Mouse (Mus musculus) thymus, postnatal 36 days (tissue): ENCODE measurements around the gene Limch1.

Experiments
- DNase-seq, 2 experiments: peaks; one replicate each; pipeline ENCODE4 v3.0.0; 2022; ENCODE audit warnings: mixed read lengths in 2 of 2

Limch1 gene

DNA sequence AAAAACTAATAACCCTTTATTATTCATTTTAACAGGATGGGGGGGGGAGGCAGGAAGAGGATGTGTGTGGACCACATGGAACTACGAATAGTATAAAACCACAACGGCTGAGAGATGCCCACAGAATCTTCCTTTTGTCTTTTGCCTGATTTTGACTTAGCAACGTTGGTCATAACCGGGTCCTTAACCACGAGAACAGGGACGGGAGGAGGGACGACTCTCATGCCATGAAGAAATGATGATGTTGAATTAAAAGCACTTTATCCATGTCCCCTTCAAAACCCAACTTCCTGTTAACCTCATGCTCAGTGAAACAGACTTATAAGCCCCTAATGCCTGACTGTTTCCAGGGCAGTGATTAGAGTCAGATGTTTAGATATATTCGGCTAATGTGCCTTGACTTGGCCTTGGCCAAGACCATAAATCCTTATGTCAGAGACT is 41.0 kb downstream of the Limch1 start:
- no peak for DNase-seq

DNA sequence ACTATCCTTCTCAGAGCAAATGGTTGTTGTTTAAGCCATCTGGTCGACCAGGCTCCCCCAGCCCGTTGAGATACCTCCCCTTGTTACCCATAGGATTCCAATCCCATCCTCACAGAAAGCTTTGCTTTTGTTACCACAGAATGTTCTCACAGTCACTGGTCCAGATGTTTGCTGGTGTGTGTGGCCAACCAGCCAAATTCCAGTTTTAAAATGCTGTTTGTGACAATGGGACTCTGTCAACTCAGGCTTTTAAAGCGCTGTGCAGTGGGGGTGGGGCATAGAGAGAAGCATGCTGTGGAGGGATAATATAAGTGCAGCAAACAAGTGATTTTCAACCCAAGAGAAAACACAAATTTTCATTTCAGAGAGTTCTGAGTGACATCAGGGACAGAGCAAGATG is 43.4 kb downstream of the Limch1 start:
- no peak for DNase-seq

DNA sequence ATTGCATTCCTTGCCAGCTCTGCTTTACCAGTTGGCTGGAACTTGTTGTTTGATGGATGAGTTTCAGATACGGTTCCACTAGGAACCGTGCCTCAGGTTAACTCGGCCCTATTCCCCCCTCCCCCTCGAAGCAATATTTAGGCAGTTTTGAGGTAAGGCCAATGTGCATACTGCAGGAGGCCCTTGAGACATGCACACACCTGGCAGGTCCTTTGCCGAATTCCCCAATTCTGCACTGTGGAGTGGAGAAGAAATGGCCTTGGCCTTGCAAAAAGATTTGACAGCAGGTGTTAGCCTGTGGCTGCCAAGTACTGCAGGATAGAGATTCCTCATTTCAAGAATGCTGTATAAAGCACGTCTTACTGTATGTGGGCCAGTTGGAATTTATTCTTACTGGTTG is 45.5 kb downstream of the Limch1 start:
- DNase-seq, result no peak

- no peak for DNase-seq
These were observed 47.6 kb downstream of the Limch1 start for GRCm38 (mm10) chr5:66793251-66793650.

- DNase-seq, result no peak
These were observed 51.7 kb downstream of the Limch1 start for GRCm38 (mm10) chr5:66797326-66797725.

DNA sequence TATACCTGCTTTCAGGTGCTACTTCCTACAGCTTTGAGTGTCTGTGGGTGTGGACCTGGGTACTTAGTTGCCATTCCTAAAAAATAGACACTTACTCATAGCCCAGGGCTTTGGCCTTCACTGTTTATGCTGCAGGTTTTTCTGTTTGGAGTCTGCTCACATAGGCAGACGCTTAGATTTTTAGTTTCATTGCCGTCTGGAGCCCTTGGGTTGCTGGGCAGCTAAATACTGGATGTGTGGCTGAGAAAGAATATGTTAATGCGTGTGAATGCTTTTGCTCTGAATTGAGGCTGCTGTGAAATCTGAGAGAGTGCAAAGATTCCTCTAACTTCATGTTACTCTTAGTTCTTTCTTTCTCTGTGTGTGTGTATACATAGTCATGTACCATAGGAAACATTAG is 52.5 kb downstream of the Limch1 start:
- no peak for DNase-seq

GRCm38 (mm10) chr5:66798591-66799003 is 53.0 kb downstream of the Limch1 start:
- DNase-seq, result no peak

GRCm38 (mm10) chr5:66800243-66800642 is 54.6 kb downstream of the Limch1 start:
- no peak for DNase-seq

GRCm38 (mm10) chr5:66800977-66801376 is 55.4 kb downstream of the Limch1 start:
- no peak for DNase-seq

DNA sequence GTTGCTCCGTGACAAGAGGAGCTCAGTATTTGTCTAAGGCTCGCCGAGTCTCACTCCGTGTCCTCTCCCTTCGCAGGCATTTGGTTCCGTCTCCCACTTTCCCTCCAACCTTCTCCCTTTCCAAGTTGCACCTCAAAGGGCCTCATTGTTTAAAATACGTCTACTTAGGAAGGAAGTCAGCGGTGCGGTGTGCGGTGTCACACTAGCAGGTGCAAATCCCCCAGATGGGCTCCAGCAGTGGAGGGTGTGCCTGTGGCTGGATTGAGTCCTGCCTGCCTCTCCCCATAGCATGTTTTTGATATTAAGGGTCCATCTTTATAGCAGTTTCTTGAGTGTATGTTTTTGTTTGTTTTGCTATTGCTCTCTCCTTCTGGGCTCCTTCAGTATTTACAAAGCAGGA is 56.6 kb downstream of the Limch1 start:
- DNase-seq, result peak; percentile 14 to 35

GRCm38 (mm10) chr5:66806335-66806734 is 60.7 kb downstream of the Limch1 start:
- no peak for DNase-seq

- DNase-seq, result no peak
These were observed 62.1 kb downstream of the Limch1 start for GRCm38 (mm10) chr5:66807737-66808136.

- DNase-seq, result no peak
These were observed 63.5 kb downstream of the Limch1 start for GRCm38 (mm10) chr5:66809016-66809570.

GRCm38 (mm10) chr5:66810396-66810795 is 64.8 kb downstream of the Limch1 start:
- DNase-seq, result no peak

- DNase-seq, result no peak
These were observed 69.0 kb downstream of the Limch1 start for GRCm38 (mm10) chr5:66814674-66815073.

- DNase-seq, result no peak
These were observed 70.2 kb downstream of the Limch1 start for GRCm38 (mm10) chr5:66815877-66816276.

- no peak for DNase-seq
These were observed 71.1 kb downstream of the Limch1 start for GRCm38 (mm10) chr5:66816751-66817150.

GRCm38 (mm10) chr5:66817184-66817956 is 71.7 kb downstream of the Limch1 start:
- DNase-seq, result no peak

DNA sequence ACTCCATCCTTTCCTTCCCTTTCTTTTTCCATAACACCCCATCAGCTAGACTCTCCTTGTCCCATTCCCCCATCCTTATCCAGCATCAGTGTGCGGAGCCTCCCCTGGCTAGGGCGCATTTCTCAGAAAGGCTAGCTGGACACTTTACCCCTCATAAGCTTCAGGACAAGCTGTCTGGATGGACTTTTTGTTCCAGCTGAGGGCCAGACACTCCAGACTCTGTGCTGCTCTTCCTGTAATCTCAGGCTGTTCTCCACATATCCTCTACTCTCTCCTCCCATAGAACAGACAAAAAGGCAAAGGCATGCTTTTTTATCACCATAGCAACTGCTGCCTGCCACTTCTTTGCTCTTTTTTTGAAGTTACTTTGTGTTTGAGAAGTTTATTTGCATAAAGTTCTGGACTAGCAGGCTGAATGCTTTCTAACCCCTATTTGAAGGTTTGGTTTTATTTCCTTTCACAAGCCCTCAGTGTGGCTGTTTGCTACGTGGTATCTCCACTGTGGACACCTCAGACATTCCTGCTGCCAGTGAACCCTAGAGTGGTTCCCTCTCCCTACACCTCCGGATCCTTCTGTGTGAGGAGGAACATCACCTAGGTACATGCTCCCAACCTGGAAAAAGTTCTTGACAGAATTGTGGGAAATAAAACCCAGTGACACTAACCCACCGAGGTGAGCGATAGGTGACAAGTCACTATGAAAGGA is 77.0 kb downstream of the Limch1 start:
- no peak for DNase-seq

GRCm38 (mm10) chr5:66825586-66825985 is 80.0 kb downstream of the Limch1 start:
- no peak for DNase-seq

GRCm38 (mm10) chr5:66826844-66827243 is 81.2 kb downstream of the Limch1 start:
- no peak for DNase-seq

- no peak for DNase-seq
These were observed 83.9 kb downstream of the Limch1 start for GRCm38 (mm10) chr5:66829505-66829904.

GRCm38 (mm10) chr5:66830206-66830605 is 84.6 kb downstream of the Limch1 start:
- no peak for DNase-seq

- DNase-seq, result no peak
These were observed 89.1 kb downstream of the Limch1 start for GRCm38 (mm10) chr5:66834756-66835155.
